Mouse (Mus musculus): ENCODE measurements at regions not wholly inside any gene's neighbourhood (a gene's known extent, or its start where the extent isn't known, plus 50 kb on each side); places are given as distances from the start of the nearest gene placed in this dataset.
A peak's percentile ranks its signal among the peaks of the same experiment; 100 is the strongest.

- peaks cover 9% of the 10 kb centered on the region; the same call in 1 of the 2 replicates for H3K4me1 ChIP-seq (ENCODE audit: control insufficient read depth, insufficient read depth, low read length)
- ATAC-seq (no peak), DNase-seq (ENCODE audit: low spot score) (no peak)
- no peak overlapping the region for H3K9ac ChIP-seq (ENCODE audit: low read length)
- no peaks in the 10 kb centered on the region for H3K27me3 ChIP-seq (replicated peaks; ENCODE audit: control insufficient read depth, insufficient read depth, low read length)
- H3K9me3 ChIP-seq (replicated peaks; ENCODE audit: control insufficient read depth, low read length): no peaks in the 10 kb centered on the region
- WGBS: 92% methylated on average over 2 of the region's 2 CpGs
- H3K4me3 ChIP-seq (ENCODE audit: low read depth, low read length): no peak overlapping the region
- no peaks in the 10 kb centered on the region for H3K36me3 ChIP-seq (ENCODE audit: control insufficient read depth, insufficient read depth, low read length)
- H3K27ac ChIP-seq (ENCODE audit: low read depth, low read length): no peak overlapping the region
- H3K4me2 ChIP-seq (ENCODE audit: low read length): no peak overlapping the region
Measured at GRCm38 (mm10) chr9:27453476-27453875, 56.9 kb downstream of the Spata19 start.

- ATAC-seq: peak; percentile 89; the same call in 1 of the 2 replicates
- 71% methylated on average over 10 of the region's 10 CpGs for WGBS
- peak; percentile 70 for DNase-seq (ENCODE audit: low spot score)
Measured at GRCm38 (mm10) chr9:27453924-27454652, 57.5 kb downstream of the Spata19 start.

GRCm38 (mm10) chr9:27458335-27459040 is 61.9 kb downstream of the Spata19 start:
- no peak overlapping the region for H3K4me2 ChIP-seq (ENCODE audit: low read length)
- no peak overlapping the region for H3K9ac ChIP-seq (ENCODE audit: low read length)
- no peak for ATAC-seq
- peak; percentile 7 for DNase-seq (ENCODE audit: low spot score)
- H3K27ac ChIP-seq (ENCODE audit: low read depth, low read length): no peak overlapping the region
- no peaks in the 10 kb centered on the region for H3K27me3 ChIP-seq (replicated peaks; ENCODE audit: control insufficient read depth, insufficient read depth, low read length)
- 11% methylated on average over 3 of the region's 3 CpGs for WGBS
- no peaks in the 10 kb centered on the region for H3K36me3 ChIP-seq (ENCODE audit: control insufficient read depth, insufficient read depth, low read length)
- H3K4me1 ChIP-seq (ENCODE audit: control insufficient read depth, insufficient read depth, low read length): peaks cover 7% of the 10 kb centered on the region; the same call in 1 of the 2 replicates
- H3K4me3 ChIP-seq (ENCODE audit: low read depth, low read length): no peak overlapping the region
- no peaks in the 10 kb centered on the region for H3K9me3 ChIP-seq (replicated peaks; ENCODE audit: control insufficient read depth, low read length)

More at GRCm38 (mm10) chr9:27453924-27454652, 57.5 kb downstream of the Spata19 start:
- Histone ChIP-seq H3K4me1 (ENCODE audit: control insufficient read depth, insufficient read depth, low read length) (peaks cover 10% of the 10 kb centered on the region; the same call in 1 of the 2 replicates), H3K9ac (ENCODE audit: low read length) (no peak overlapping the region), H3K27ac (ENCODE audit: low read depth, low read length) (no peak overlapping the region; the same call in 1 of the 2 replicates), H3K27me3 (replicated peaks; ENCODE audit: control insufficient read depth, insufficient read depth, low read length) (no peaks in the 10 kb centered on the region), H3K4me3 (ENCODE audit: low read depth, low read length) (no peak overlapping the region), H3K4me2 (ENCODE audit: low read length) (no peak overlapping the region), H3K9me3 (replicated peaks; ENCODE audit: control insufficient read depth, low read length) (no peaks in the 10 kb centered on the region), H3K36me3 (ENCODE audit: control insufficient read depth, insufficient read depth, low read length) (no peaks in the 10 kb centered on the region)

GRCm38 (mm10) chr9:27461029-27461428 is 64.4 kb downstream of the Spata19 start:
- WGBS: 40% methylated on average over 8 of the region's 8 CpGs
- no peaks in the 10 kb centered on the region for H3K36me3 ChIP-seq (ENCODE audit: control insufficient read depth, insufficient read depth, low read length)
- no peaks in the 10 kb centered on the region for H3K27me3 ChIP-seq (replicated peaks; ENCODE audit: control insufficient read depth, insufficient read depth, low read length)
- H3K9me3 ChIP-seq (replicated peaks; ENCODE audit: control insufficient read depth, low read length): no peaks in the 10 kb centered on the region
- no peak overlapping the region for H3K27ac ChIP-seq (ENCODE audit: low read depth, low read length)
- ATAC-seq (no peak), DNase-seq (ENCODE audit: low spot score) (peak; percentile 36)
- H3K4me3 ChIP-seq (ENCODE audit: low read depth, low read length): no peak overlapping the region
- no peak overlapping the region for H3K4me2 ChIP-seq (ENCODE audit: low read length)
- H3K4me1 ChIP-seq (ENCODE audit: control insufficient read depth, insufficient read depth, low read length): 0 out of 2 replicates have a peak, but pooled peaks cover 4% of the 10 kb centered on the region
- no peak overlapping the region for H3K9ac ChIP-seq (ENCODE audit: low read length)

GRCm38 (mm10) chr9:27464006-27464405 is 67.4 kb downstream of the Spata19 start:
- no peak for DNase-seq (ENCODE audit: low spot score)

GRCm38 (mm10) chr9:27475468-27475867 is 78.9 kb downstream of the Spata19 start:
- H3K27me3 ChIP-seq (replicated peaks; ENCODE audit: control insufficient read depth, insufficient read depth, low read length): no peaks in the 10 kb centered on the region
- DNase-seq (ENCODE audit: low spot score): peak; percentile 31
- ATAC-seq: no peak
- WGBS: 88% methylated on average over 10 of the region's 10 CpGs
- no peak overlapping the region for H3K27ac ChIP-seq (ENCODE audit: low read depth, low read length)
- no peak overlapping the region for H3K4me2 ChIP-seq (ENCODE audit: low read length)
- no peak overlapping the region for H3K9ac ChIP-seq (ENCODE audit: low read length)
- no peak overlapping the region for H3K4me3 ChIP-seq (ENCODE audit: low read depth, low read length)
- no peaks in the 10 kb centered on the region for H3K9me3 ChIP-seq (replicated peaks; ENCODE audit: control insufficient read depth, low read length)
- peaks cover 4% of the 10 kb centered on the region; the same call in 1 of the 2 replicates for H3K4me1 ChIP-seq (ENCODE audit: control insufficient read depth, insufficient read depth, low read length)
- H3K36me3 ChIP-seq (ENCODE audit: control insufficient read depth, insufficient read depth, low read length): no peaks in the 10 kb centered on the region

More at GRCm38 (mm10) chr9:27464006-27464405, 67.4 kb downstream of the Spata19 start:
- Histone ChIP-seq H3K27ac (ENCODE audit: low read depth, low read length) (no peak overlapping the region), H3K9ac (ENCODE audit: low read length) (no peak overlapping the region), H3K9me3 (replicated peaks; ENCODE audit: control insufficient read depth, low read length) (no peaks in the 10 kb centered on the region), H3K27me3 (replicated peaks; ENCODE audit: control insufficient read depth, insufficient read depth, low read length) (no peaks in the 10 kb centered on the region), H3K4me1 (ENCODE audit: control insufficient read depth, insufficient read depth, low read length) (no peaks in the 10 kb centered on the region), H3K4me2 (ENCODE audit: low read length) (no peak overlapping the region), H3K36me3 (ENCODE audit: control insufficient read depth, insufficient read depth, low read length) (no peaks in the 10 kb centered on the region), H3K4me3 (ENCODE audit: low read depth, low read length) (no peak overlapping the region)
- WGBS: 92% methylated on average over 1 of the region's 1 CpGs
- ATAC-seq: no peak

GRCm38 (mm10) chr9:27476636-27477035 is 80.0 kb downstream of the Spata19 start:
- H3K27ac ChIP-seq (ENCODE audit: low read depth, low read length): no peak overlapping the region
- H3K9ac ChIP-seq (ENCODE audit: low read length): no peak overlapping the region
- peaks cover 4% of the 10 kb centered on the region; the same call in 1 of the 2 replicates for H3K4me1 ChIP-seq (ENCODE audit: control insufficient read depth, insufficient read depth, low read length)
- ATAC-seq: no peak
- no peak for DNase-seq (ENCODE audit: low spot score)
- WGBS: 64% methylated on average over 5 of the region's 5 CpGs
- H3K27me3 ChIP-seq (replicated peaks; ENCODE audit: control insufficient read depth, insufficient read depth, low read length): no peaks in the 10 kb centered on the region
- no peaks in the 10 kb centered on the region for H3K9me3 ChIP-seq (replicated peaks; ENCODE audit: control insufficient read depth, low read length)
- H3K4me3 ChIP-seq (ENCODE audit: low read depth, low read length): no peak overlapping the region
- no peak overlapping the region for H3K4me2 ChIP-seq (ENCODE audit: low read length)
- no peaks in the 10 kb centered on the region for H3K36me3 ChIP-seq (ENCODE audit: control insufficient read depth, insufficient read depth, low read length)

GRCm38 (mm10) chr9:27477079-27477687 is 80.6 kb downstream of the Spata19 start:
- Histone ChIP-seq H3K9ac (ENCODE audit: low read length) (no peak overlapping the region), H3K27me3 (replicated peaks; ENCODE audit: control insufficient read depth, insufficient read depth, low read length) (no peaks in the 10 kb centered on the region), H3K27ac (ENCODE audit: low read depth, low read length) (no peak overlapping the region), H3K4me2 (ENCODE audit: low read length) (no peak overlapping the region), H3K4me3 (ENCODE audit: low read depth, low read length) (no peak overlapping the region), H3K4me1 (ENCODE audit: control insufficient read depth, insufficient read depth, low read length) (peaks cover 4% of the 10 kb centered on the region; the same call in 1 of the 2 replicates), H3K36me3 (ENCODE audit: control insufficient read depth, insufficient read depth, low read length) (no peaks in the 10 kb centered on the region), H3K9me3 (replicated peaks; ENCODE audit: control insufficient read depth, low read length) (no peaks in the 10 kb centered on the region)
- 57% methylated on average over 4 of the region's 4 CpGs for WGBS
- DNase-seq (ENCODE audit: low spot score) (no peak), ATAC-seq (no peak)
